Mouse (Mus musculus) liver, postnatal 0 days (tissue): ENCODE data around the gene Fam234a.

Source experiments
- CTCF ChIP-seq: sonication (generic); IDR thresholded peaks from 2 replicates; pipeline ENCODE4 v1.5.1; 2016; ENCODE audit warnings: antibody characterized with exemption, low read depth
- EP300 ChIP-seq: IDR thresholded peaks from 2 replicates; pipeline ENCODE4 v1.6.1; 2016; ENCODE audit warnings: antibody characterized with exemption, low read depth, mild to moderate bottlenecking

GRCm38 (mm10) chr17:26178611-26179010 lies 65.4 kb downstream of the Fam234a start:
- TF ChIP-seq CTCF (no peak), EP300 (no peak)
